Mouse (Mus musculus) embryonic stem cell, embryonic (primary cell): Measurements from ENCODE around the gene Zfp385a.

Source experiments
- CTCF ChIA-PET, 4 experiments: fragments of 300-600 bp in 2 of 4; fragments of 350-600 bp in 2 of 4; sonication (Branson Sonifier 250); formaldehyde crosslinking; loops; one replicate each; lab custom pipeline; 2022; ENCODE audit warnings: inconsistent platforms in 2 of 4; lab: Charles Lee
- POLR2A ChIA-PET, 4 experiments: fragments of 300-600 bp in 2 of 4; fragments of 350-600 bp in 2 of 4; sonication (Branson Sonifier 250); formaldehyde crosslinking; loops; one replicate each; lab custom pipeline; 2022; ENCODE audit warnings: antibody characterized with exemption in 4 of 4, inconsistent platforms in 1 of 4; lab: Charles Lee

Zfp385a gene

DNA sequence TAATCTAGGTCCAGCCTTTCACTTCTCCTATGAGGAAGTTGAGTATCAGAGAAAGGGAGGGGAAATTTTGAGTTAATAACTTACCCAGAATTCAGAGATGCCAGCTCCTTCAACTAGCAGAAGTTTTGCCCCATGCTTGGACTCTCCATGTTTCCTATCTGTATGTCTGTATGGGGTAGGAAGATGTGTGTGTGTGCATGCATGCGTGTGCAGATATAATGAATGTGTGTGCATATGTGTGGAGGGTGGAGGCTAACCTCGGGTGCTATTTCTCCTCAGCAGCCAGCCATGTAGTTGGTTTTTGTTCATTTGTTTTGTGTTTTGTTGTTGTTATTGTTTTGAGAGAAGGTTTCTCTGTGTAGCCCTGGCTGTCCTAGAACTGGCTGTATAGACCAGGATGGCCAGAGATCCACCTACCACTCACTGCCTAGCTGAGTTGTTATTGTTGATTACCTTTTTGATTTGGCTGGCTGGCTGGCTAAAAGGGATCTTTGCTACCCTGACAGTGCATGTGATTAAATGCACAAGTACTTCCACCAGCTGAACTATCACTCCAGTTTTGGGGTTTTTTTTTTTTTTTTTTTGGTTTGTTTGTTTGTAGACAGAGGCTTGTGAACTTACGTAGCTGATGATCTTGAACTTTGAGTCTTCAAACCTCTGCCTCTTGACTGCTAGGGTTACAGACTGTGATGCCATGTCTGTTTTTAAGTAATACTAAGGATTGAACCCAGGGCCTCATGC lies 58.3 kb downstream of the Zfp385a start:
- POLR2A ChIA-PET, result interaction anchor here (0.6 to 14.6 kb wide), 16 partner anchors 8 to 501 kb away, joined by 3 to 211 read pairs (median 6); partner anchors contain the start of genes Copz1 (in 2 of the 4), Cbx5 (in 1 of the 4), Gpr84 (in 1 of the 4) and Hnrnpa1 (in 1 of the 4)
- CTCF ChIA-PET, result interaction anchor here (0.6 to 8.3 kb wide), 52 partner anchors 9 to 505 kb away, joined by 3 to 126 read pairs (median 5); partner anchors contain the start of genes Copz1 (in 4 of the 4), Gpr84 (in 1 of the 4), Nfe2 (in 1 of the 4) and Zfp385a (in 1 of the 4)

- ChIA-PET POLR2A (interaction anchor here (0.6 to 14.6 kb wide), 16 partner anchors 8 to 120 kb away, joined by 3 to 211 read pairs (median 6); partner anchors contain the start of genes Copz1 (in 2 of the 4), Cbx5 (in 1 of the 4), Gpr84 (in 1 of the 4) and Hnrnpa1 (in 1 of the 4)), CTCF (interaction anchor here (0.6 to 8.3 kb wide), 58 partner anchors 8 to 534 kb away, joined by 3 to 126 read pairs (median 4); partner anchors contain the start of genes Copz1 (in 4 of the 4), Gpr84 (in 2 of the 4) and Zfp385a (in 1 of the 4))
Observed at GRCm38 (mm10) chr15:103280817-103281464, 59.0 kb downstream of the Zfp385a start.

GRCm38 (mm10) chr15:103279750-103280149 lies 60.1 kb downstream of the Zfp385a start:
- CTCF ChIA-PET, result interaction anchor here (0.7 to 8.3 kb wide), 21 partner anchors 7 to 102 kb away, joined by 3 to 126 read pairs (median 5); partner anchors contain the start of genes Copz1 (in 1 of the 4) and Gpr84 (in 1 of the 4)

DNA sequence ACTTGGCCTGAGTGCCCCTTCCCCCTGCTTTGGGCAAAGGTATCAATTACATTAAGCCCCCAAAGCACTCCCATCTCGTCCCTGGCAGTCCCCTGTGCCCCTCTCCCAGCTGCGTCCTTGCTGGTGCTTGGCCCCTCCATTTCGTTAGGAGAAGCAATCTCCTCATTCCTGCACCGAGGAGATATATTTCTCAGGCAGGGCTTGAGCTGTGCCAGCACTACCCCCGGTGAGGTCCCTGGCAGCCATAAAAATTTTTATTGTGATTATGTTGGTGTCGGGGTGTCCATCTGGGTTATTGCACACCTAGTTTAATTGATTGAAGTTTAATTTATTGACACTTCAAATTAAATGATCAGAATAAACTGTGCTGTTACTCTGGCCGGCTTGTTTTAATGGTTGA lies 61.9 kb downstream of the Zfp385a start:
- ChIA-PET POLR2A (interaction anchor here in 3 of 4 experiments (0.5 to 14.6 kb wide), 11 partner anchors 25 to 246 kb away, joined by 3 to 211 read pairs (median 4); partner anchors contain the start of genes Cbx5 (in 2 of the 3), Gpr84 (in 1 of the 3) and Hnrnpa1 (in 1 of the 3)), CTCF (interaction anchor here in 1 of 4 experiments (0.7 to 2.1 kb wide), 4 partner anchors 15 to 92 kb away, joined by 3 to 7 read pairs (median 4); no protein-coding TSS in a partner anchor)

More at GRCm38 (mm10) chr15:103279750-103280149, 60.1 kb downstream of the Zfp385a start:
- POLR2A ChIA-PET, result interaction anchor here in 2 of 4 experiments (0.5 to 14.6 kb wide), 11 partner anchors 7 to 359 kb away, joined by 3 to 211 read pairs (median 5); partner anchors contain the start of genes Cbx5 (in 2 of the 2), Copz1 (in 1 of the 2), Gpr84 (in 1 of the 2) and Hnrnpa1 (in 1 of the 2)

GRCm38 (mm10) chr15:103275943-103276342 lies 64.0 kb downstream of the Zfp385a start:
- POLR2A ChIA-PET, result interaction anchor here in 3 of 4 experiments (0.6 to 3.8 kb wide), 3 partner anchors 28 to 44 kb away, joined by 5 to 27 read pairs (median 6); no protein-coding TSS in a partner anchor

GRCm38 (mm10) chr15:103272419-103273279 lies 67.2 kb downstream of the Zfp385a start, which contains the start of gene Copz1:
TSS of gene Copz1 (plus strand) at chr15:103272714.
- ChIA-PET CTCF (interaction anchor here (0.5 to 4.3 kb wide), 48 partner anchors 8 to 607 kb away, joined by 3 to 88 read pairs (median 5); partner anchors contain the start of genes Cbx5 (in 1 of the 4), Gpr84 (in 1 of the 4) and Nfe2 (in 1 of the 4)), POLR2A (interaction anchor here (0.5 to 9.6 kb wide), 89 partner anchors 8 to 1026 kb away, joined by 3 to 243 read pairs (median 5); partner anchors contain the start of genes Cbx5 (in 3 of the 4), Hnrnpa1 (in 3 of the 4), Nfe2 (in 2 of the 4) and Gpr84 (in 1 of the 4))

More at GRCm38 (mm10) chr15:103275943-103276342, 64.0 kb downstream of the Zfp385a start:
- CTCF ChIA-PET, result interaction anchor here (0.6 to 1.3 kb wide), 9 partner anchors 9 to 512 kb away, joined by 3 to 17 read pairs (median 3); no protein-coding TSS in a partner anchor

- CTCF ChIA-PET, result interaction anchor here in 2 of 4 experiments (0.6 to 1.8 kb wide), 4 partner anchors 15 to 83 kb away, joined by 3 to 5 read pairs (median 4); no protein-coding TSS in a partner anchor
- POLR2A ChIA-PET, result interaction anchor here in 2 of 4 experiments (0.6 to 9.6 kb wide), 4 partner anchors 16 to 753 kb away, joined by 3 to 243 read pairs (median 69); no protein-coding TSS in a partner anchor
Observed at GRCm38 (mm10) chr15:103268903-103269302, 71.0 kb downstream of the Zfp385a start.

- POLR2A ChIA-PET, result interaction anchor here in 1 of 4 experiments (1.0 kb wide), 1 partner anchor 16 kb away, joined by 3 read pairs; no protein-coding TSS in a partner anchor
- CTCF ChIA-PET, result no interaction called here
Observed at GRCm38 (mm10) chr15:103264794-103265193, 75.1 kb downstream of the Zfp385a start.
